Mouse (Mus musculus): ENCODE data around the gene Sbf2. TPM values are rescaled to one million over a fixed set of nuclear protein-coding genes. Genes with fewer than 3 reads are reported as not detected.

The Sbf2 gene
- polyA plus RNA-seq (2016; fragmentation: Nextera tagmentation; extraction: Ambion mirVana): 34.2 and 35.1 TPM in 2 replicates

DNA sequence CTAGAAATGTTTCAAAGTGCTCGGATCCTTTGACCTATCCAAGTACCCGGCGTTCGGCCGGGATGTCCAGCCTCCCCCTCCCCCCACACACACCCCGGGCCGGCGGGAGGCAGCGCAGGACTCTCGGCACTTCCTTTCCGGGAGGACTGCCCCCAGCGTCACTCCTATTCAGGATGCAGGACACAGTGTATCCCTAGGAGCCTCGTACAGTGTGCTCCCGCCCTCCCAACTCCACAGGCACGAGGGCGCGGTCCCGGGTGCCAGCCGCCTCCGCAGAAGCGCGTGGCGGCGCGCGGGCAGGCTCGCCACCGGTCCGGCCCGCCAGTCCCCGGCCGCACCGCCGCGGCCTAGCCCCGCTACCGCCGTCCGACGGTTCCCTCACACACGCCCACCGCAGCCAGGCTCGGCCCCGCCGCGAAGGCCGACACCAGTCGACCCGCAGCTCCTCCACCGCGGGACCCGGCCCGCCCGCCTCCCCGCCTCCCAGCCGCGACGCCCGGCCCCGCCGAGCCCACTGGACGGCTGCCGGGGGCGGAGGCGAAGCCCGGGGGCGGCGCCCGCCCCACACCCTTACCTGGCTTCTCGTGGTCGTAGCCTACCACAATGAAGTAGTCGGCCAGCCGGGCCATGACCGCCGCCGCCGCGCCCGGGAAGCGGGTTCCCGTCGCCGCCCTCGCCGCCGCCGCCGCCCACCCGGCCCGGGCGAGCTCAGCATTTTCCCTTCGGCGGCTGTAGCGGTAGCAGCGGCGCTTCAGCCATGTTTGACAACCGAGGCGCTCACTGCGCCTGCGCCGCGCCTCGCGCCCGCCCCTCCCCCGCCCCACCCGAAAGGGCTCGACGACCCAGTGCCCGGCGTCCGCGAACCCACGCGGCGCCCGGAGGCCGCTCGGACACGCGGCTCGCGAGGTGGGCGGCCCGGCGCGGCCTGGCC, at the start of gene Sbf2:
Gene Sbf2, minus strand, starts transcription at position 790 of the 931 bp plus-strand sequence.
- peak within 1 kb of the TSS; percentile 90 for H3K4me2 ChIP-seq
- peaks cover 4% of the 10 kb centered on the region; the same call in 1 of the 2 replicates for H3K27me3 ChIP-seq
- peak within 1 kb of the TSS; percentile 97 for H3K27ac ChIP-seq
- WGBS: 1% methylated on average over 118 of the region's 127 CpGs
- H3K4me1 ChIP-seq (replicated peaks): peaks cover 12% of the 10 kb centered on the region
- peak; percentile 91 for ATAC-seq (ENCODE audit: insufficient number of reproducible peaks, insufficient read depth, low FRiP score, low TSS enrichment, low read depth)
- peak within 1 kb of the TSS; percentile 91 for H3K9ac ChIP-seq (replicated peaks)
- H3K9me3 ChIP-seq: no peaks in the 10 kb centered on the region
- H3K4me3 ChIP-seq (replicated peaks): peak within 1 kb of the TSS; percentile 87
- no peaks in the 10 kb centered on the region for H3K36me3 ChIP-seq

DNA sequence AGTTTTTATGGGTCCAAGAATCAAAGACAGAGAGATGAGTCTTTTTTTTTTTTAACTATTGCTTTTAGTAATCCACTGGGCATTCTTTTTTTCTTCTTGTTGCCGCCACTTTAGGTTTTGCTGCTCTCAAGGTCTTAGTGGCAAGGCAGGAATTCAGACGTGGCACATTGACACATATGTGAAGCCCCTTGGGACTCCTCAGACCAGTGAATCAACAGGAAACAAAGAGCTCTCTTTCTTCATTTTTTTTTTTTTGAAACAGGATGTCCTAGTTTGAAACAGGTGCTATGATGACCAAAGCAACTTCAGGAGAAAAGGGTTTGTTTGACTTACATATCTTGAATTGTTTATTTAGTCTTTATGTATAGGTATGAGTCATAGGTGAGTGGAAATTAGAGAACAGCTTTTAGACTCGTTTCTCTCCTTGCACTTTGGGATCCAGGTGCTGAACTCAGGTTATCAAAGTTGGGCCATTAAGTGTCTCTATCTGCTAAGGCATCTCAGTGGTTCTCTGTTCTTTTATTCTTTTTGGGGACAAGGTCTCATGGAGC, 43.7 kb upstream of the Sbf2 start:
- no peak for ATAC-seq (ENCODE audit: insufficient number of reproducible peaks, insufficient read depth, low FRiP score, low TSS enrichment, low read depth)
- Histone ChIP-seq H3K4me1 (replicated peaks) (peaks cover 3% of the 10 kb centered on the region; the same call in 1 of the 2 replicates), H3K27ac (no peak overlapping the region), H3K36me3 (no peaks in the 10 kb centered on the region), H3K9ac (replicated peaks) (no peak overlapping the region), H3K4me2 (no peak overlapping the region), H3K9me3 (peaks cover 9% of the 10 kb centered on the region), H3K27me3 (no peaks in the 10 kb centered on the region), H3K4me3 (replicated peaks) (no peak overlapping the region)
- WGBS: 61% methylated on average over 3 of the region's 3 CpGs

DNA sequence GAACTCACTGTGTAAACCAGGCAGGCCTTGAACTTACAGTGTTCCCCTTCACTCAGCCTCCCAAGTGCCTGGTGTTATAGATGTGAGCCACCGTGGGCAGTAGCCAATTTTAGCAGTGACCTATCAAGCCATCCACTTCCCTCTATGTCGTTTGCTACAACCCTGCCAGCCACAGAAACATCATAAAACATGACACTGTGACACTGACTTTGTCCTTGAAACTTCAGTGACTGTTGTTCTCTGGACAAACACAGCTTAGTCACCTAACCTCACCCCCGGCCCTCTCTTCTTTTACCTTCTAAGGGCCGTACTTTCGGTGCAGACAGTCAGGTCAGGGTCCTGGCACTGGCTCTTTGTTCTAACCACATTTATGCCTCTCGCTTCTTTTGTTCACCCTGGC, 41.2 kb upstream of the Sbf2 start:
- WGBS: 74% methylated on average over 6 of the region's 6 CpGs

DNA sequence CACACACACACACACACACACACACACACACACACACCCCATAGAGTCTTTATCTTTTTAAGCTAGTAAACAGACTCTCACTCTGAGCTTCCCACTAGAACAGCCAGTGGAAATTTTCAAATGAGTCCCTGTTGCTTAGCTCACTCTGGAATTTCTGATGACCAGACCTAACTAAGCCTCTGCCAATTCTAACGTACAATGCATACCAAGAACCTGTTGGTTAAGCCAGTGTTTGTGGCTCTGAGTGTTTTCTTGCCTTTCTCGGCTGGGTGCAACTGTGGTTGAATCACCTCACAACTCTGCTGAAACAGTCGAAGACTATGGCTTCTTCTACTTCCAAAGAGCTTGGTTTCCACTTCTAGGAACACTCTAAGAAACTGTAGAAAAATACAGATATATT, 40.5 kb upstream of the Sbf2 start:
- Histone ChIP-seq H3K9ac (replicated peaks) (no peak overlapping the region), H3K4me3 (replicated peaks) (no peak overlapping the region), H3K4me1 (replicated peaks) (peaks cover 3% of the 10 kb centered on the region; the same call in 1 of the 2 replicates), H3K27ac (no peak overlapping the region), H3K27me3 (no peaks in the 10 kb centered on the region), H3K9me3 (no peaks in the 10 kb centered on the region), H3K4me2 (no peak overlapping the region), H3K36me3 (no peaks in the 10 kb centered on the region)
- no peak for ATAC-seq (ENCODE audit: insufficient number of reproducible peaks, insufficient read depth, low FRiP score, low TSS enrichment, low read depth)
- whole genome bisulfite sequencing: 78% methylated on average over 3 of the region's 3 CpGs

More for the DNA sequence above, 41.2 kb upstream of the Sbf2 start:
- Histone ChIP-seq H3K27me3 (no peaks in the 10 kb centered on the region), H3K4me1 (replicated peaks) (peaks cover 3% of the 10 kb centered on the region; the same call in 1 of the 2 replicates), H3K27ac (no peak overlapping the region), H3K36me3 (no peaks in the 10 kb centered on the region), H3K9ac (replicated peaks) (no peak overlapping the region), H3K4me3 (replicated peaks) (no peak overlapping the region), H3K4me2 (no peak overlapping the region), H3K9me3 (no peaks in the 10 kb centered on the region)
- ATAC-seq (ENCODE audit: insufficient number of reproducible peaks, insufficient read depth, low FRiP score, low TSS enrichment, low read depth): no peak

DNA sequence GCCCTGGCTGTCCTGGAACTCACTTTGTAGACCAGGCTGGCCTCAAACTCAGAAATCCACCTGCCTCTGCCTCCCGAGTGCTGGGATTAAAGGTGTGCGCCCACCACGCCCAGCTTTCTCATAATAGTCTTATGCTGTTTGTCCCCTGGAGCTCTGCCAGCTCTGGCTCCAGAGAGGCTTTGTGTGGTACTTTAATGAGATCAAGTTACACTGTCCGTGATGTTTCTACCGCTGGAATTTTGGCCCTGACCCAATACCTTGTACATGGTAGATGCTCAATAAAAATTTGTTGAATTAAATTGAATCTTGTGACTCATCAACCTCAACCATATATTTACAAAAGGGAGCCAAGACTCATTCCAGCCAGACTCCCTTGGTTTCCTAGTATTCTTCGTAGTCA, 36.4 kb upstream of the Sbf2 start:
- WGBS: 78% methylated on average over 6 of the region's 6 CpGs

DNA sequence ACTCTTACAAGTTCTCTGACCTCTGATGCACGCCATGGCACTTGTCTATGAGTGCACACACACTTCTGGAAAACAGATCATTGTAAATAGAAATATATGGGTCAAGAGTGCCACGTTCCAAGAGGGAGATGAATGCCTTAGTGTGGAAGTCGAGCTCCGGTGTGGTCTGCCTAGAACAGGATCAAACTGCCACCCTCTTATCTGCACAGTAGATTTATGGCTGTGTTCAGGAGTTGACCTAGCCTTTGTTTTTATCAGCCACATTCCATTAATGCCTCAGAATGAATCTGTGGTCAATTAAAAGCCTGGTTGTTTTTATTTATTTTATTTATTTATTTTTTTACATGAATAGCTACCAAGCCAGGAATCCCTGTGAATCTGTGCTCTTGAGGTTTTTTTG, 35.8 kb upstream of the Sbf2 start:
- H3K4me1 ChIP-seq (replicated peaks): peaks cover 3% of the 10 kb centered on the region; the same call in 1 of the 2 replicates
- H3K9ac ChIP-seq (replicated peaks): no peak overlapping the region
- no peak for ATAC-seq (ENCODE audit: insufficient number of reproducible peaks, insufficient read depth, low FRiP score, low TSS enrichment, low read depth)
- no peak overlapping the region for H3K4me3 ChIP-seq (replicated peaks)
- no peak overlapping the region for H3K4me2 ChIP-seq
- 0 out of 2 replicates have a peak, but pooled peaks cover 8% of the 10 kb centered on the region for H3K9me3 ChIP-seq
- 49% methylated on average over 4 of the region's 4 CpGs for WGBS
- no peak overlapping the region for H3K27ac ChIP-seq
- H3K36me3 ChIP-seq: no peaks in the 10 kb centered on the region
- no peaks in the 10 kb centered on the region for H3K27me3 ChIP-seq

More for the DNA sequence above, 36.4 kb upstream of the Sbf2 start:
- Histone ChIP-seq H3K27ac (no peak overlapping the region), H3K9me3 (0 out of 2 replicates have a peak, but pooled peaks cover 8% of the 10 kb centered on the region), H3K4me1 (replicated peaks) (peaks cover 3% of the 10 kb centered on the region; the same call in 1 of the 2 replicates), H3K4me3 (replicated peaks) (no peak overlapping the region), H3K4me2 (no peak overlapping the region), H3K36me3 (no peaks in the 10 kb centered on the region), H3K27me3 (no peaks in the 10 kb centered on the region), H3K9ac (replicated peaks) (no peak overlapping the region)
- no peak for ATAC-seq (ENCODE audit: insufficient number of reproducible peaks, insufficient read depth, low FRiP score, low TSS enrichment, low read depth)

DNA sequence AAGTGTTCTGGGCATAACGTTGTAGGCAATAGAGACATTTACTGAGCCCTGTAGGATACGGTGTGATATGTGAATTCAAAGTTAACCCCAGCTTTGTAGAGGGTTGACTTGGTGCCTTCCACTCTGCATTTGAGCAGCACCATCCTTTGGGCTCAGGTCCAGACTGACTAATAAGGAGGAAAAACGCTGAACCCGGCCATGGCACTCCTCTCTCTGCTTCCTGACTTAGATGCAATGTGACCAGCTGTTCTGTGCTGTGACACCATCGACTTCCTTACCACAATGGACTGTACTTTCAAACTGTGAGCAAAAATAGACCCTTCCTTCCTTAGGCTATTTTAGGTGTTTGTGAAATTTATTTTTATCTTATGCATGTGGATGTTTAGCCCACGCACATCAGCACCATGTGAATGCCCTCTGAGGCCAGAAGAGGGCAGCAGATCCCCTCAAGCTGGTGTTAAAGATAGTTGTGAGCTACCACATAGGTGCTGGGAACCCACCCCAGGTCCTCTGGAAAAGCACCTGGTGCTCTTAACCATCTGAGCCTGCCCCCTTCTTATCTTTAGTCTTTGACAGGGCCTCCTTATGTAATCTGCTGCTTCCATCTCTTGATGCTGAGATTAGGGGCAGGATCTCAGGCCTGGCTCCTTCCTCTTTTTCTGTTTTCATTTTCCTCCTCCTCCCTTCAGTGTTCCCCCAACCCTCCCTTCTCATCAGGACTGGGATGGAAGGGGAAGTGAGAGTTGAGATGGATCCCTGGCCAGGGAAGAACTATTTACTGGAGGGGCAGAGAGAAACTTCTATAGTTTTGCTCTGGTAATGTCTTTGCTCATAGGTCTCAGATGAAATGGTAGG, 34.6 kb upstream of the Sbf2 start:
- WGBS: 88% methylated on average over 6 of the region's 6 CpGs
- Histone ChIP-seq H3K4me2 (no peak overlapping the region), H3K36me3 (no peaks in the 10 kb centered on the region), H3K27ac (no peak overlapping the region), H3K4me1 (replicated peaks) (peaks cover 2% of the 10 kb centered on the region; the same call in 1 of the 2 replicates), H3K9ac (replicated peaks) (no peak overlapping the region), H3K27me3 (no peaks in the 10 kb centered on the region), H3K9me3 (0 out of 2 replicates have a peak, but pooled peaks cover 8% of the 10 kb centered on the region), H3K4me3 (replicated peaks) (no peak overlapping the region)
- ATAC-seq (ENCODE audit: insufficient number of reproducible peaks, insufficient read depth, low FRiP score, low TSS enrichment, low read depth): no peak

DNA sequence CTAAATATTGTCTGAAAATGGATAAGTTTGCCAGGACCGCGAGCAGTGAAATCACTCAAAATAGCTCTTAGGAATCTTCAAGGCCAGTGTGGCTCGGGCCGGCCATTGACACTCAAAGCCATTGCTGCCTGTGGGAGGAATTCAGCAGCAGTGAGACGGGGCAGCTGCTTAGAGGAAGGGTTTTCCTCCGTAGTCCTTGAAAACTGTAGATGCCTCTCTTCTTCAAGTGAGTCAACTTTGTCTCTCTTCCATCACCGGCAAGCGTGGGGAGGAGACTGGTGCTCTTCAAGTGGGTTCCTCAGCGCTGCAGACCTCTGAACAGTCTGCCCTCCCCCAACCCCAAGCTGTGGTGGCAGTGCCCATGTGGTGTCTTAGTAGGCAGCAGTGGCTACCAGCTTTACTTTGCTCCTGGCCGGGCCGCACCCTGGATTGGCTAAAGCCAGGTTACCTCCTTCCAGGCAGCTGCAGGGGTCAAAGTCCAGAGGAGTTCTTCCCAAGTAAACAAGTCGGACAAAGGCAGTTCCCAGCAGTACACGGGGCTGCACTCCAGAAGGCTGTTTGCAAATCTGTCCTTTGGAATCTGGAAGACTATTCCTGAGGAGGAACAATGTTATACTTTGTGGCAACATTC, 33.8 kb upstream of the Sbf2 start:
- 82% methylated on average over 13 of the region's 13 CpGs for WGBS
- no peaks in the 10 kb centered on the region for H3K27me3 ChIP-seq
- H3K9ac ChIP-seq (replicated peaks): no peak overlapping the region
- no peak overlapping the region for H3K27ac ChIP-seq
- ATAC-seq (ENCODE audit: insufficient number of reproducible peaks, insufficient read depth, low FRiP score, low TSS enrichment, low read depth): no peak
- no peak overlapping the region for H3K4me3 ChIP-seq (replicated peaks)
- no peaks in the 10 kb centered on the region for H3K36me3 ChIP-seq
- H3K9me3 ChIP-seq: 0 out of 2 replicates have a peak, but pooled peaks cover 8% of the 10 kb centered on the region
- H3K4me2 ChIP-seq: no peak overlapping the region
- no peaks in the 10 kb centered on the region for H3K4me1 ChIP-seq (replicated peaks)

DNA sequence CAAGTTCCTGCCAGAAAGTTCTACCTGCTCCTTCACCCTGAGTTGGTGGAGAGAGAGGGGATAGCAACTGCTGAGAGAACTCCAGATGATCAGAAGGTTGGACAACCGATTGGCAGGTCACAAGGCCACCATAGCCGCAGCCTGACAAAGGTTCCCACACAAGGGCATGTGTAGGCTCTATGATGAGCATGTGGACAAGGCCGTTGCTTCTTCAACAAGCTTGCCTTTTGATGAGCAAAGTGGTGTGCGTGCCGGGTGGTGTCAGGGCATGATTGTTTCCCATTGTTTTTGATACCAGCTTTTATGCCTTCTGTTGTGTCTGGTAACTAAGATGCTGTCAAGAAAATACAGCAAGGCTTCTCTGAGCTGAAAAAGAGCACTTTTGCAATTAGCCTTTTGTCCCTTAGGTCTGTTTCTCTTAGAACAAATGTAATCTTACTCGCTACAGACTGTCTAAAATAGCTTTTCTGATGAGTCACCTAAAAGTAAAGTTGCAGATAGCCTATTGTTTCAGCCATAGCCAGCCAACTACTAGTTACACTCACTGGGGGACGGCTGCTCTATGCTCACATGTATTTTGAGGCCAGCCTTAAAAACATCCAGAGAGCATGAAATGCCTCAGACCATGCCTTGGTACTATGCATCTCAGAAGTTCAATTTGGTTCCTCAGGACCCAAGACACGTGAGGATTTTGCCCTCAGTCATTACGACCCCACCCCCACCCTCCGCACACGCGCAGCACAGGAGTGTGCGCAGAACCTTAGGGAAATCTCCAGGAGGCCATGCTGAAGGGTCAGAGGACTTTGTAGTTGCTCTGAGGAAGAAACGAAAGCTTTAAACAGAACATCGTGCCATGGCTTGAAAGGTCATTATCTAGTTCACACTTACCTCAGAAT, 33.1 kb upstream of the Sbf2 start:
- no peak overlapping the region for H3K4me2 ChIP-seq
- no peak overlapping the region for H3K4me3 ChIP-seq (replicated peaks)
- ATAC-seq (ENCODE audit: insufficient number of reproducible peaks, insufficient read depth, low FRiP score, low TSS enrichment, low read depth): no peak
- no peak overlapping the region for H3K9ac ChIP-seq (replicated peaks)
- WGBS: 83% methylated on average over 15 of the region's 15 CpGs
- peaks cover 6% of the 10 kb centered on the region; the same call in 1 of the 2 replicates for H3K4me1 ChIP-seq (replicated peaks)
- no peaks in the 10 kb centered on the region for H3K36me3 ChIP-seq
- no peaks in the 10 kb centered on the region for H3K27me3 ChIP-seq
- no peak overlapping the region for H3K27ac ChIP-seq
- 0 out of 2 replicates have a peak, but pooled peaks cover 8% of the 10 kb centered on the region for H3K9me3 ChIP-seq

Measured in limb, embryonic 12.5 days (tissue).